Mouse (Mus musculus) brown adipose tissue, adult 24 weeks (tissue): ENCODE results near the gene Ergic1. TPM values are rescaled to one million over a fixed set of nuclear protein-coding genes. Genes with fewer than 3 reads are reported as not detected.

Source experiments
- H3K27ac ChIP-seq: fragments of 200-500 bp; replicated peaks from 2 replicates; pipeline ENCODE4 v1.5.1; 2012; ENCODE audit warnings: low read depth, mild to moderate bottlenecking, low read length
- H3K4me1 ChIP-seq: fragments of 200-500 bp; 2 replicates; pipeline ENCODE4 v1.6.1; 2012; ENCODE audit warnings: low read length, mixed read lengths; ENCODE audit not compliant: control insufficient read depth, insufficient read depth, insufficient read length
- H3K4me3 ChIP-seq: fragments of 200-500 bp; 2 replicates; pipeline ENCODE4 v1.5.1; 2012; ENCODE audit warnings: low read depth, mild to moderate bottlenecking, low read length, moderate library complexity; ENCODE audit not compliant: insufficient read depth
- polyA plus RNA-seq: library from polyadenylated mRNA; stranded (reverse); fragments of >200 nt; gene quantifications from 2 replicates; pipeline ENCODE4 v1.2.4, GENCODE M21; 2012; ENCODE audit not compliant: missing spikeins, insufficient read depth, insufficient read length

Gene Ergic1
- polyA plus RNA-seq, 1 experiment = 124 TPM

- Histone ChIP-seq H3K27ac (peak overlapping the region; percentile 85), H3K4me3 (no peak overlapping the region), H3K4me1 (peaks cover 46% of the 10 kb centered on the region)
Observed at GRCm38 (mm10) chr17:26611918-26612317, 50.6 kb downstream of the Ergic1 start.

DNA sequence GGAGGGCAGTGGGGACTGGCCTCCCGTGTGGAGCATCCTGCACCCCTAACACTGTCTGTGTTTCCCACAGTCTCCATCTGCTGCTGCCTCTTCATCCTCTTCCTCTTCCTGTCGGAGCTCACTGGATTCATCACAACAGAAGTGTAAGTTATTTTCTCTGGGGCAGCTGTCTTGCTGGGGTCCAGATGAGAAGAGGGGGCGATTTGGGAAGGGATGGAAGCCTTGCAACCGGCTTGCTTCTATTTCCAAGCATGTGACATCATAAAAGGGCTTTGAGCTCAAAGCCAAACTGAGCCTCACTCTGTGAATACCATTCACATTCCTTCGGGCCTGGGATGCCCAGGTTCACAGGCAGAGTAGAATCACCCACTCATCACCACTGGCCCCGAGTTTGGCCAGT, 53.0 kb downstream of the Ergic1 start:
- Histone ChIP-seq H3K27ac (peak overlapping the region; percentile 72; the same call in 1 of the 2 replicates), H3K4me1 (peaks cover 45% of the 10 kb centered on the region), H3K4me3 (no peak overlapping the region)

DNA sequence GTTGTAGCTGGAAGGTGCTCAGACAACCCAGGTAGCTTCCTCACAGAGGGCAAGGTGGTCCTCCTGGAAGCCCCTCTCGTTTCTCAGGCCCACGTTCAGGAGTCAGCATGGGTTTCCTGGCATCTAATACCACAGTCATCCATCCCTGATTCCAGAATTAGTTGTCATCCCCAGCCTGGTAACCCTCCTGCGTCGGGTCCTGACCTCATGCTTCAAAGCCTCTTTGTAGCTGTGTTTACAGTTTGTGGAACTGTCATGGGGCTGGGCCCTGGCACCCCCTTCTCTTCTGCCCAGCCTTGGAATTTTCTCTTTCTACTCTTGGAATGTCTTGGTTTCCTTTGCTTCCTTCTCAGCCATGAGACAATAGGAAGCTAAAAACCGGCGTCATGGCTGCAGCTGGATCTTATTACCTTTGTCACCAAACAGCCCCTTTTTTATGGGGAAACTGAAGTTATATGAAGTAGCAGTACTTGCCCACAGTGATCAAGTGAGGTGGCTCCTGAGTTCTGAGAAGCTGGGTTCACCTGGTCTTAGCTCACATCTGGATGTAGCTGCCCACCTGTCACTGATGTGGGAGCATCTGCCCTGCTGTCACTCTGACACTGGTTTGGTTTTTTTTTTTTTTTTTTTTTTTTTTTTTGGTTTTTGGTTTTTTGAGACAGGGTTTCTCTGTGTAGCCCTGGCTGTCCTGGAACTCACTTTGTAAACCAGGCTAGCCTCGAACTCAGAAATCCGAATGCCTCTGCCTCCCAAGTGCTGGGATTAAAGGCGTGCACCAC, 53.6 kb downstream of the Ergic1 start:
- peaks cover 46% of the 10 kb centered on the region for H3K4me1 ChIP-seq
- peak overlapping the region; percentile 72 for H3K27ac ChIP-seq
- H3K4me3 ChIP-seq = no peak overlapping the region

DNA sequence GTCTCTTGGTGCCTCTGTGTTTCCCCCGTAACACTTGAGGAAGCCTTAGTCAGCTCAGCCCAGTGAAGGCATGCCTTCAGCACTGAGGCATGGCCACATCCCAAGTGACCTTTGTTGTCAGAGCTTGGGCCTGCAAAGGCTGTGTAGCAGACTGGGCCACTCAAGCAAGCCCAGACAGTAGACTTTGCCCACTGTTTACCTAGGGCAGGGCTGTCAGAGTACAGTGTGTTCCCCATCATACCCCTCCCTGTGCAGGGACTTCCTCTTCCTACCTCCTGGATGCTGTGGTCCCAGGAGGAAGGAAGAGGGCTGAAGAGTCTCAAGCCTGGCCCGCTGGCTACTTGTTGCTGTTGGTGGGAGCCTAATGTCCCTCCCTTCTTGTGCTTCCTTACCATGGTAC, 55.4 kb downstream of the Ergic1 start:
- Histone ChIP-seq H3K4me1 (peaks cover 42% of the 10 kb centered on the region), H3K27ac (peak overlapping the region; percentile 79)

GRCm38 (mm10) chr17:26618498-26618897, 57.2 kb downstream of the Ergic1 start:
- Histone ChIP-seq H3K4me1 (peaks cover 46% of the 10 kb centered on the region), H3K4me3 (no peak overlapping the region), H3K27ac (no peak overlapping the region; the same call in 1 of the 2 replicates)

More for the DNA sequence above, 55.4 kb downstream of the Ergic1 start:
- no peak overlapping the region for H3K4me3 ChIP-seq

DNA sequence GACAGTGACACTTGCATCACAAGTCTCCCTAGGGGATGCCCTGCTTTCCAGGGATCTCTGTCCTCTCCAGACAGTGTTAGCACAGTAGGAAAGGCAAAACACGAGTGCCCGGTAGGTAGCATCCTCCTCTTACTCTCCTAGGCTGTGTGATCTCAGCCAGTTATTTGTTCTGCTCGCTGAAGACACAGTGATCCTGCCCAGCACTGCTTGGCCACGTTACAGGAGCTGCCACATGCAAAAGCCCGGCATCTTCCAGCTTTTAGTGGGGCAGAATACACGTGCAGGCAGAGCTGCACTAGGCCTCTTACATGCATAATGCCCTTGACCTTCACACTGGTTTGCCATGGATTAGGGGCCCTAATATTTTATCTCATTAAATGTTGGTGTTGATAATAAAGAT, 58.3 kb downstream of the Ergic1 start:
- Histone ChIP-seq H3K4me3 (no peak overlapping the region), H3K27ac (0 out of 2 replicates have a peak overlapping the region, but pooled peaks have one; percentile 5), H3K4me1 (peaks cover 40% of the 10 kb centered on the region)

- peaks cover 37% of the 10 kb centered on the region for H3K4me1 ChIP-seq
- H3K27ac ChIP-seq = peak overlapping the region; percentile 96
- no peak overlapping the region for H3K4me3 ChIP-seq
Observed at GRCm38 (mm10) chr17:26620292-26620691, 59.0 kb downstream of the Ergic1 start.

DNA sequence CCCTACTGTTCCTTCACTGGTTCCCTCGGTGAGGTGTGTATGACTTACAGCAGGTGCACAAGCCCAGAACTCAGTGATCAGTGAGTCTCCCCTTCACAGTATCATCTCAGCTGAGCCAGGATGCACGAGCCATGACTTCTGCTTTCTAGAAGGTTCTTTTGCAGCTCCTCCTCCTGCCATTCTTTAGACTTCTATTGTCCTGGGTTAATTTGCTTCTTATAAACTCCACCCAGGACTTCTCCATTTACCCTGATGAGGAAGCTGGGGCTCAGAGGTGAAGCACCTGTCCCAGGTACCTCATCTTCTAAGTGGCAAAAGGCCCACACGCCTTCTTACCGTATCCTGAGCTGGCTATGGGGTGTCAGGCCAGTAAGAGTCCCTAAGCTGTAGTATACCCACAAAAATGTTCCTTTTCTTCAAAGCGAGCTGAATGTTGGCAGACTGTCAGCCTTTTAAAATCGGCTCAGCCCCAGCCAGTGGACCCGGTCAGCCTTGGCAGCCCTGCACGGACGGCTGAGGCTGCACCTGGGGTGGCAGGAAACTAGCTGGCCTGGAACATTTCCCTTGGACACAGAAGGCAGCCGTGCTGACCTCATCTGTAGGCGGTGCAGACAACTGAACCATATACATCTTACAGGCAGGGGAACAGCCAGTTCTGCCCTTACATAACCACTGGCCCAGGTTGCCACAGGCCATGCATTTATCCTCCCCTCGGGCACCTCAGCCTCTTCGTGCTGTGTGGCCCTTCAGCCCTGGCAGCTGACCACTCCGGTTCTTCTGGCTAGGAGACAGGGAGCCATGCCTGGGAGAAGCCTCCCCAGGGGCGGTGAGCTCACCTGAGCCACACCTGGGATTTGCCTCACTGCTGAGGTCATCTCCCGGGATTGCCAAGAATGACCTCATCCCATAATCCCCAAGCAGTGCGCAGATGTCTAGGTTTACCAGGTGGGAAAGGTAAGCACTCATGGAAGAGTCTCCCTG, 59.8 kb downstream of the Ergic1 start:
- Histone ChIP-seq H3K4me1 (peaks cover 37% of the 10 kb centered on the region), H3K4me3 (no peak overlapping the region), H3K27ac (peak overlapping the region; percentile 96)

DNA sequence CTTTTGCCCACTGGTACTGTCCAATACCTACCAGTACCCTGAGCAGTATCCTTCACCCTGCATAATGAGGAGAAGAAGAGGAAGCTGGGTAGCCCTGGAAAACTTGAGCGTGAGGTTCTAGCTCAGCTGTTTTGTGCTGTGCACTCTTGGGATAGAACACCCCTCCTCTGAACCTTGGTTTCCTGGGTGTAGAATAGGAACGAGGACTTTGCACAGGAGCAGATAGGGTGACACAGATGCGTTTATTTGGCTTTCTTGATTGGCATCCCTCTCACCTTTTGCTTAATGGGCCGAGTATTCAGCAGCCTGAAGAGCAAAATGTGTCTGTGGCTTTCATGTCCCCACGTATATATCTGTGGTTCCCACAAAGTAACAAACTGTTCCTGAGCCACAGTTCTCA, 60.6 kb downstream of the Ergic1 start:
- peak overlapping the region; percentile 96 for H3K27ac ChIP-seq
- no peak overlapping the region for H3K4me3 ChIP-seq

GRCm38 (mm10) chr17:26623991-26624390, 62.7 kb downstream of the Ergic1 start:
- Histone ChIP-seq H3K27ac (peak overlapping the region; percentile 97), H3K4me3 (peak overlapping the region; percentile 52), H3K4me1 (peaks cover 32% of the 10 kb centered on the region)

More for the DNA sequence above, 60.6 kb downstream of the Ergic1 start:
- H3K4me1 ChIP-seq = peaks cover 33% of the 10 kb centered on the region

DNA sequence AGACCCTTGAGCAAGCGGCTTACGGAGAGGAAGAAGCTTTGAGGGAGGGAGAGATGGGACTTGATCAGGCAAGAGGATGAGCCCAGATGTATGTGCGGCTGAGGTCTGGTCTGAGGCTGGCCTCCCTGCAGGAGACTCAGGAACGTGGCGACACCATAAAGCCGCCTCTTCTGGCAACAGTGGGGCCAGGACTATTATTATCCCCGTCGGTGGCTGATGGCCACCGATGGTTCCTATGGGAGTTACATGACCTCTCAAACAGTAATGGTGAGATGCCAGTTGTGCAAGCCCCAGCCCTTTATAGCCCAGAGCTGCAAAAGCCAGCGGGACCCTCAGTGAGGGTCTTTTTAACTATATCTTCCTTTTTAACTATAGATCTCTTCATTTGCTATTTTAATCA, 63.7 kb downstream of the Ergic1 start:
- Histone ChIP-seq H3K27ac (peak overlapping the region; percentile 98), H3K4me3 (peak overlapping the region; percentile 52), H3K4me1 (peaks cover 30% of the 10 kb centered on the region)

DNA sequence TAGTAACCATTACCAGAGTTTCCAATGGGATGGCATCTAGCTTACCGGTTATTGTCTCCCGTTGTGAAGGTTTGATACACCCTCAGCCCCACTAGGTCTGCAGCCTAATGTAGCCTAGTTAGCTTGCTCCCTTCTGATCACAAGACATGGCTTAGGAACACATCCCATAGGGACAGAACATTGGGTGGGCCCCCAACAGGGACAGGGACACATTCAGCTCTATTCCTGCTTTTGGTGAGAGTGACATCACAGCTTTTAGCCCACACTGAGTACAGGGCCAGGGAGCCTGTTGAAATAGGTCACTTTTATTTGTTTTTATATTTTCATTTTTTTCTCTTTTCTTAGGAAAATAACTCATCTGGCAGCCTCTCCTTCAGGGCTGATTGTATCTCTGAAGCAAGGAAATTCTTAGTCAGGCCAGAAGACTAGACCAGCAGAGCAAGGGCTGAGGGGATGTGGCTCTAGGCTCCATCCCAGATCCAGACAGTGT, 64.3 kb downstream of the Ergic1 start:
- peak overlapping the region; percentile 43 for H3K4me3 ChIP-seq
- H3K4me1 ChIP-seq = peaks cover 27% of the 10 kb centered on the region
- peak overlapping the region; percentile 98 for H3K27ac ChIP-seq

- Histone ChIP-seq H3K4me1 (peaks cover 7% of the 10 kb centered on the region), H3K4me3 (no peak overlapping the region), H3K27ac (0 out of 2 replicates have a peak overlapping the region, but pooled peaks have one; percentile 2)
Observed at GRCm38 (mm10) chr17:26628479-26628878, 67.2 kb downstream of the Ergic1 start.

DNA sequence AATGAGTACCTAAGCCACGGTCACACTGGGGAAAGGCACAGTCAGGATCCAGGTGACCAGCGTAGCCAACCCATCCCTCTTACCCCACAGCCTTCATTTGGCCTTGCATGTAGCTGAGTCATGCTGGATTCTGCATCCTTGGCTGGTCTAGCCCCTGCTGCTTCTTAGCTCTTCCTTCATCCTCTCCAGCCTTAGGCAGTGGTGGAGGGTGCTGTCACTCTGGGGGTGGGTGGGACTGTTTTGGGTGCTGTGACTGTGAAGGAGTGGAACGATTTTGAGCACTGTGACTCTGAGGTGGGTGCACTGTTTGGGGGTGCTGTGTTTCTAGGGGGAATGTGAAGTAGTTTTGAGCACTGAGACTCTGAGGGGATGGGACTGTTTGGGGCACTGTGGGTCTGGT, 67.6 kb downstream of the Ergic1 start:
- Histone ChIP-seq H3K4me1 (peaks cover 7% of the 10 kb centered on the region; the same call in 1 of the 2 replicates), H3K4me3 (no peak overlapping the region), H3K27ac (0 out of 2 replicates have a peak overlapping the region, but pooled peaks have one; percentile 2)

- H3K4me3 ChIP-seq = no peak overlapping the region
- H3K4me1 ChIP-seq = peaks cover 4% of the 10 kb centered on the region; the same call in 1 of the 2 replicates
- H3K27ac ChIP-seq = no peak overlapping the region
Observed at GRCm38 (mm10) chr17:26631811-26632327, 70.6 kb downstream of the Ergic1 start.
